Comparison of ENCODE assay signal across 10 mouse cellular contexts in genomic region chr5:64816974-64817296, GRCm38 (mm10). TPM values are rescaled to one million over a fixed set of nuclear protein-coding genes. Genes with fewer than 3 reads are reported as not detected.
DNase-seq lines count a peak whose midpoint lies in the region; ATAC-seq and TF ChIP-seq lines count a peak whose summit lies in the region.
"Had no signal": no experiment of that assay in that cellular context is flagged by ENCODE, and none has a peak within 500 bp of the region (broad histone marks: within the 10 kb centered on the region; RNA-seq: fewer than 3 reads in every experiment).

No protein-coding gene starts in this region.

- 43% methylated on average over 8 of the region's 8 CpGs for WGBS in heart, embryonic 15.5 days
- WGBS in lung, embryonic 14.5 days = 31% methylated on average over 8 of the region's 8 CpGs
- 57% methylated on average over 8 of the region's 8 CpGs for WGBS in limb, embryonic 15.5 days

- TF ChIP-seq POLR2A in embryonic fibroblast, embryonic 13.5 days (IDR thresholded peaks at IDR 0.05; ENCODE audit: low read depth, low read length) = no peak

- TF ChIP-seq CTCF in lung, embryonic 14.5 days (IDR thresholded peaks at IDR 0.05; ENCODE audit: low read depth) = no peak
- TF ChIP-seq CTCF in embryonic fibroblast, embryonic 13.5 days (IDR thresholded peaks at IDR 0.05; ENCODE audit: borderline replicate concordance, insufficient read depth, low read length) = no peak

- peak overlapping the region; percentile 15; the same call in 1 of the 2 replicates for H3K27ac ChIP-seq in heart, embryonic 15.5 days
- H3K27ac ChIP-seq in lung, embryonic 14.5 days (ENCODE audit: low read depth) = peak overlapping the region; percentile 77
- H3K27ac ChIP-seq in embryonic fibroblast, embryonic 13.5 days (ENCODE audit: insufficient read depth, low read length) = peak overlapping the region; percentile 22; the same call in 1 of the 2 replicates
- peak overlapping the region; percentile 35; the same call in 1 of the 2 replicates for H3K27ac ChIP-seq in limb, embryonic 15.5 days
- H3K27ac ChIP-seq: hindbrain, embryonic 13.5 days; midbrain, embryonic 10.5 days had no signal

- ATAC-seq in heart, embryonic 15.5 days (replicated peaks; ENCODE audit: insufficient number of reproducible peaks, insufficient read depth, low FRiP score, low read depth) = no peak
- ATAC-seq in lung, embryonic 14.5 days (ENCODE audit: insufficient read depth) = peak; percentile 83
- ATAC-seq in limb, embryonic 15.5 days (ENCODE audit: insufficient number of reproducible peaks, low FRiP score, low TSS enrichment, low read depth) = no peak
- no peak for ATAC-seq in megakaryocyte progenitor cell, adult 5-6 weeks (replicated peaks; ENCODE audit: poor library complexity)

- DNase-seq in heart, postnatal 14 days = no peak
- peak; percentile 86 for DNase-seq in lung, embryonic 14.5 days
- DNase-seq in lung, postnatal 25 days (ENCODE audit: low spot score) = no peak
- DNase-seq: right cerebral cortex, adult 18-20 months had no signal

- H3K9ac ChIP-seq in heart, embryonic 15.5 days = no peak overlapping the region
- no peak overlapping the region for H3K9ac ChIP-seq in lung, embryonic 14.5 days
- no peak overlapping the region for H3K9ac ChIP-seq in limb, embryonic 15.5 days
- H3K9ac ChIP-seq: hindbrain, embryonic 13.5 days had no signal

- H3K27me3 ChIP-seq in heart, embryonic 15.5 days = no peaks in the 10 kb centered on the region
- H3K27me3 ChIP-seq in lung, embryonic 14.5 days (ENCODE audit: insufficient read depth, low read length) = no peaks in the 10 kb centered on the region
- H3K27me3 ChIP-seq in limb, embryonic 15.5 days = no peaks in the 10 kb centered on the region
- H3K27me3 ChIP-seq: hindbrain, embryonic 13.5 days had no signal

- intact Hi-C loops in heart, postnatal 14 days (cut with DNase I) = loop anchor here (2.0 kb wide), 1 partner anchor 50 kb away; no protein-coding TSS in a partner anchor

- no peaks in the 10 kb centered on the region for H3K9me3 ChIP-seq in heart, embryonic 15.5 days (replicated peaks)
- H3K9me3 ChIP-seq in lung, embryonic 14.5 days (ENCODE audit: low read depth, low read length) = no peaks in the 10 kb centered on the region
- H3K9me3 ChIP-seq in limb, embryonic 15.5 days = no peaks in the 10 kb centered on the region
- H3K9me3 ChIP-seq: hindbrain, embryonic 13.5 days; midbrain, embryonic 10.5 days had no signal

- peaks cover 48% of the 10 kb centered on the region for H3K4me1 ChIP-seq in heart, embryonic 15.5 days (replicated peaks)
- peaks cover 11% of the 10 kb centered on the region for H3K4me1 ChIP-seq in lung, embryonic 14.5 days (ENCODE audit: insufficient read depth)
- peaks cover 22% of the 10 kb centered on the region for H3K4me1 ChIP-seq in embryonic fibroblast, embryonic 13.5 days (ENCODE audit: control insufficient read depth, insufficient read depth, low read length)
- peaks cover 38% of the 10 kb centered on the region for H3K4me1 ChIP-seq in limb, embryonic 15.5 days

- H3K4me2 ChIP-seq in heart, embryonic 15.5 days = no peak overlapping the region
- no peak overlapping the region for H3K4me2 ChIP-seq in lung, embryonic 14.5 days
- H3K4me2 ChIP-seq in limb, embryonic 15.5 days = no peak overlapping the region
- H3K4me2 ChIP-seq: hindbrain, embryonic 13.5 days had no signal

- H3K36me3 ChIP-seq in heart, embryonic 15.5 days = peaks cover 37% of the 10 kb centered on the region
- peaks cover 48% of the 10 kb centered on the region for H3K36me3 ChIP-seq in lung, embryonic 14.5 days (ENCODE audit: insufficient read depth)
- H3K36me3 ChIP-seq in limb, embryonic 15.5 days = peaks cover 30% of the 10 kb centered on the region

- no peak overlapping the region for H3K4me3 ChIP-seq in heart, embryonic 15.5 days
- H3K4me3 ChIP-seq in lung, embryonic 14.5 days (ENCODE audit: low read depth, low read length) = no peak overlapping the region
- no peak overlapping the region for H3K4me3 ChIP-seq in embryonic fibroblast, embryonic 13.5 days (ENCODE audit: insufficient read depth, low read length)
- H3K4me3 ChIP-seq in limb, embryonic 15.5 days = no peak overlapping the region
- H3K4me3 ChIP-seq: hindbrain, embryonic 13.5 days; midbrain, embryonic 10.5 days had no signal

RNA-seq across cellular contexts. Expression of gene Klf3, which starts 13.7 kb away (rescaled TPM):
- polyA plus RNA-seq in heart, embryonic 15.5 days (2015; fragmentation: Nextera tagmentation; extraction: Ambion mirVana) = 44.3 and 53.3 TPM in 2 replicates
- total RNA-seq in heart, postnatal 14 days (2021) = 10 to 100 TPM; 61.8 to 77.4 TPM
- polyA plus RNA-seq in lung, embryonic 14.5 days (2014; fragmentation: Nextera tagmentation; extraction: Ambion mirVana) = 63.2 and 69.3 TPM in 2 replicates
- 105 and 107 TPM in 2 replicates for polyA plus RNA-seq in embryonic fibroblast, embryonic 13.5 days (2011; ENCODE audit: insufficient read length, low read depth, missing spikeins)
- polyA plus RNA-seq in limb, embryonic 15.5 days (2015; fragmentation: Nextera tagmentation; extraction: Ambion mirVana) = 86.7 and 89.6 TPM in 2 replicates
- total RNA-seq in megakaryocyte progenitor cell, adult 5-6 weeks (2015) = 30.7 and 42.7 TPM in 2 replicates
- 9.4 and 12.5 TPM in 2 replicates for total RNA-seq in megakaryocyte progenitor cell, adult 5-6 weeks (2017)

Comparison
In these comparisons a context has a peak if more than half of its experiments do, and no peak if none do; other contexts are left out.
1. H3K27ac ChIP-seq: peak in every context shown above with its lines; median percentile 77 in lung, embryonic 14.5 days; 35 in limb, embryonic 15.5 days; 22 in embryonic fibroblast, embryonic 13.5 days; 15 in heart, embryonic 15.5 days.